Mouse (Mus musculus) embryonic facial prominence, embryonic 14.5 days (tissue): ENCODE data around the gene Spata2l. TPM values are rescaled to one million over a fixed set of nuclear protein-coding genes. Genes with fewer than 3 reads are reported as not detected.
"Not testable (repeated sequence)": the region's sequence is repeated elsewhere in the genome, so short reads cannot be mapped to it uniquely, and the experiment has no call there.

Experiments
- ATAC-seq: fragments of 200-750 bp; cut with Nextera tagmentation; 2 replicates; pipeline ENCODE4 v1.8.0; 2017; ENCODE audit warnings: low read depth, moderate number of reproducible peaks, moderate TSS enrichment
- DNase-seq: peaks from one replicate; pipeline ENCODE4 v3.0.0-alpha.2; 2015; ENCODE audit warnings: low spot score
- H3K27ac ChIP-seq: fragments of 300-500 bp; sonication (generic); replicated peaks from 2 replicates; pipeline ENCODE4 v1.5.1; 2014; ENCODE audit warnings: low read depth, mild to moderate bottlenecking, low read length, moderate library complexity
- H3K27me3 ChIP-seq: fragments of 300-500 bp; sonication (generic); replicated peaks from 2 replicates; pipeline ENCODE4 v1.6.1; 2014; ENCODE audit warnings: low read length; ENCODE audit not compliant: control insufficient read depth, insufficient read depth
- H3K36me3 ChIP-seq: fragments of 300-500 bp; sonication (generic); 2 replicates; pipeline ENCODE4 v1.6.1; 2014; ENCODE audit warnings: low read length, mixed read lengths; ENCODE audit not compliant: control insufficient read depth, insufficient read depth
- H3K4me1 ChIP-seq: fragments of 300-500 bp; sonication (generic); 2 replicates; pipeline ENCODE4 v1.6.1; 2014; ENCODE audit warnings: antibody characterized with exemption, low read length; ENCODE audit not compliant: control insufficient read depth, insufficient read depth
- H3K4me2 ChIP-seq: fragments of 300-500 bp; sonication (generic); 2 replicates; pipeline ENCODE4 v1.6.1; 2014; ENCODE audit warnings: low read depth, mild to moderate bottlenecking, low read length, moderate library complexity, mixed read lengths
- H3K4me3 ChIP-seq: fragments of 300-500 bp; sonication (generic); 2 replicates; pipeline ENCODE4 v1.5.1; 2014; ENCODE audit warnings: low read depth, mild to moderate bottlenecking, low read length
- H3K9ac ChIP-seq: fragments of 300-500 bp; sonication (generic); 2 replicates; pipeline ENCODE4 v1.6.1; 2014; ENCODE audit warnings: low read depth, mild to moderate bottlenecking, low read length, moderate library complexity, mixed read lengths
- H3K9me3 ChIP-seq: fragments of 300-500 bp; sonication (generic); 2 replicates; pipeline ENCODE4 v1.6.1; 2016; ENCODE audit warnings: low read length; ENCODE audit not compliant: control insufficient read depth
- WGBS: fragments of 180-500 bp; shearing (Covaris S2); extraction: QIAGEN DNeasy Blood & Tissue Kit; methylation state at CpG from one replicate; pipeline ENCODE4 v1.1.7; 2014; 5-methylcytosine and 5-hydroxymethylcytosine counted together
- polyA plus RNA-seq: library from polyadenylated mRNA; unstranded; fragments of >200 nt; fragmentation: Nextera tagmentation; extraction: Ambion mirVana; gene quantifications from 2 replicates; pipeline ENCODE4 v1.2.1, GENCODE M21; 2014

Spata2l gene
- polyA plus RNA-seq, 1 experiment from 2014 or later, result 4.9 TPM

- DNase-seq, result no peak
- no peak overlapping the region for H3K9ac ChIP-seq
- H3K36me3 ChIP-seq, result peaks cover 19% of the 10 kb centered on the region
- no peak overlapping the region for H3K4me3 ChIP-seq
- no peak overlapping the region for H3K27ac ChIP-seq
- 88% methylated on average over 5 of the region's 5 CpGs for WGBS
- no peaks in the 10 kb centered on the region for H3K9me3 ChIP-seq
- H3K4me1 ChIP-seq, result no peaks in the 10 kb centered on the region
- H3K4me2 ChIP-seq, result no peak overlapping the region
- H3K27me3 ChIP-seq, result no peaks in the 10 kb centered on the region
- no peak for ATAC-seq
Observed at GRCm38 (mm10) chr8:123274447-123274846, 38.4 kb upstream of the Spata2l start.

GRCm38 (mm10) chr8:123271901-123272300 is 35.9 kb upstream of the Spata2l start:
- no peak overlapping the region; the same call in 1 of the 2 replicates for H3K27ac ChIP-seq
- ATAC-seq (no peak), DNase-seq (no peak)
- H3K27me3 ChIP-seq, result no peaks in the 10 kb centered on the region
- WGBS, result 71% methylated on average over 4 of the region's 4 CpGs
- H3K4me2 ChIP-seq, result no peak overlapping the region
- H3K4me3 ChIP-seq, result no peak overlapping the region
- no peak overlapping the region for H3K9ac ChIP-seq
- no peaks in the 10 kb centered on the region for H3K9me3 ChIP-seq
- H3K4me1 ChIP-seq, result no peaks in the 10 kb centered on the region
- peaks cover 44% of the 10 kb centered on the region for H3K36me3 ChIP-seq

DNA sequence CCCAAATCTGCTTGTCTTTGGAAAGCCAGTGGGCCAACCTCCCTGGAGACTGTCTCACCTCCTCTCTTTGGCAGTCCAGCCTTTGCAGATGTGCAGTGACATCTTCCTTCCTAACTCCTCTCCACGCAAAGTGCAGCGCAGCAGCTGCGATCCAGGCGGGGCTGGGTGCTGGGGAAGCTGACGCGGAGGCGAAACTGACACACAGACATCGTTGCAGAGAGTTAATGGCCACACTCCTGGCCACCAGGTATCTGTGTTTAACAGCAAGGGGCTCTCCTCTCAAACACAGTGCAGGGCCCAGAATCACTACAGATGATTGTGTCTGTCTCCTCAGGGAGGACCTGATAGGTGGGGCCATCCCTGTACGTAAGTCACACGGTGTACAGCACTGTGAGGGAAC is 35.1 kb upstream of the Spata2l start:
- Histone ChIP-seq H3K27ac (no peak overlapping the region), H3K36me3 (peaks cover 52% of the 10 kb centered on the region), H3K9me3 (no peaks in the 10 kb centered on the region), H3K27me3 (no peaks in the 10 kb centered on the region), H3K4me3 (no peak overlapping the region), H3K4me2 (no peak overlapping the region), H3K4me1 (no peaks in the 10 kb centered on the region), H3K9ac (no peak overlapping the region)
- WGBS, result 87% methylated on average over 10 of the region's 10 CpGs
- ATAC-seq (no peak), DNase-seq (no peak)

- Histone ChIP-seq H3K4me1 (no peaks in the 10 kb centered on the region), H3K27ac (no peak overlapping the region), H3K36me3 (peaks cover 75% of the 10 kb centered on the region), H3K27me3 (no peaks in the 10 kb centered on the region), H3K9me3 (no peaks in the 10 kb centered on the region), H3K4me3 (no peak overlapping the region), H3K9ac (no peak overlapping the region), H3K4me2 (no peak overlapping the region)
- 0 out of 2 replicates have a peak, but pooled peaks have one; percentile 44 for ATAC-seq
- 68% methylated on average over 14 of the region's 14 CpGs for WGBS
- DNase-seq, result no peak
Observed at GRCm38 (mm10) chr8:123267926-123268656, 32.1 kb upstream of the Spata2l start.

DNA sequence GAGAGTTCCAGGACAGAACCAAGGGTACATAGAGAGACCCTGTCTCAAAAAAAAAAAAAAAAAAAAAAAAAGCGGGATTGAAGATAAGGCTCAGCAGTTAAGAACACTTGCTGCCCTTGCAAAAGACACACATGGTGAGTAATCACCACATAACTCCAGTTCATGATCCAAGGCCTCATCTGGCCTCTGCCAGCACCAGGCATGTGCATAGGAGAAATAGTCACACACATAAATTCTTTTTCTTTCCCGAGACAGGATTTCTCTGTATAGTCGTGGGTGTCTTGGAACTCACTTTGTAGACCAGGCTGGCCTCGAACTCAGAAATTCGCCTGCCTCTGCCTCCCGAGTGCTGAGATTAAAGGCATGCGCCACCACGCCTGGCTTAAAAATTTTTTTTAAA is 21.6 kb upstream of the Spata2l start:
- WGBS, result 92% methylated on average over 7 of the region's 8 CpGs
- not testable (repeated sequence) for DNase-seq

DNA sequence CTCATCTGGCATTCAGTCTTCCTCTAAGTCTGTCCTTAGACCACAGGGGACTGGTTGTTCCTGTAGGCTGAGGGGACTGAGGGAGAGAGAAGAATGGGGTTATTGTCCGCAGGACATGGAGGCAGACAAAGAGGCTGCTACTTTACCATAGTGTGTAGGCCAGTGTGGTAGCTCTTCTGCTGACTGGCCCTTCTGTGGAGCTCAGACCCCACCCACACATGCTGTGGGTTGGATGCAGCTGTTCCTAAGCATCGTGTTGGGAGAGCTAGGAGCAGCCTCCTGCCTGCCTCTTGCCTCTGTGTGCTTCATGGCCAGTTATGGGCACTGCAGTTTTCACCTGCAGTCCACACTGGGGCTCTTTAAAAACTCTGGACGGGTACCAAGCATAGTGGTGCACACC is 21.1 kb upstream of the Spata2l start:
- 59% methylated on average over 3 of the region's 3 CpGs for WGBS

More for the DNA sequence above, 21.6 kb upstream of the Spata2l start:
- ATAC-seq, H3K9me3 ChIP-seq, H3K27me3 ChIP-seq, H3K9ac ChIP-seq, H3K4me3 ChIP-seq, H3K4me2 ChIP-seq, H3K27ac ChIP-seq: not testable (repeated sequence)
- Histone ChIP-seq H3K4me1 (peaks cover 17% of the 10 kb centered on the region), H3K36me3 (peaks cover 60% of the 10 kb centered on the region; the same call in 1 of the 2 replicates)

DNA sequence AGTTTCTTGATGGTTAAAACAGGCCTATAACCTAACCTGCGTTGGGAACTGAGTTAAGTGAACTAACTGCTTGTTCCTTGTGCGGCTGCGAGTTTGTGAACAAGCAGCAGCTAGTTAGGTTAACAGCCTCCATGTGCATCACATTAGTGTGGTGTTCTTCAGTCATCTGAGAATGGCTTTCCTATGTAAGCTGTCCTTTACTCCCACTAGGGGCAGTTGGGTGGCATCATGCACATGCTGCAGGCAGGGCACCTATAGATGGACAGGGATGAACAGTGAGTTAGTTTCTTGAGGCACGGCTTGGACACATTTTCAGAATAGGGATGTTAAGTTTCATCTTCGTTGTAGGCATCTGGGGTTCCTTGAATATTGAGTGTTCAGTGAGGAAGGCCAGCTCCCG is 19.1 kb upstream of the Spata2l start:
- ATAC-seq (no peak), DNase-seq (no peak)
- Histone ChIP-seq H3K4me2 (peak overlapping the region; percentile 87), H3K4me3 (peak overlapping the region; percentile 94), H3K27me3 (no peaks in the 10 kb centered on the region), H3K36me3 (peaks cover 63% of the 10 kb centered on the region), H3K4me1 (peaks cover 17% of the 10 kb centered on the region), H3K27ac (no peak overlapping the region), H3K9ac (peak overlapping the region; percentile 88), H3K9me3 (no peaks in the 10 kb centered on the region)
- WGBS, result 65% methylated on average over 6 of the region's 6 CpGs

More for the DNA sequence above, 21.1 kb upstream of the Spata2l start:
- Histone ChIP-seq H3K4me2 (no peak overlapping the region), H3K27me3 (no peaks in the 10 kb centered on the region), H3K4me1 (peaks cover 17% of the 10 kb centered on the region), H3K27ac (0 out of 2 replicates have a peak overlapping the region, but pooled peaks have one; percentile 10), H3K36me3 (peaks cover 58% of the 10 kb centered on the region; the same call in 1 of the 2 replicates), H3K9ac (no peak overlapping the region), H3K9me3 (no peaks in the 10 kb centered on the region), H3K4me3 (no peak overlapping the region)
- DNase-seq (no peak), ATAC-seq (no peak)

GRCm38 (mm10) chr8:123254099-123254885 is 18.3 kb upstream of the Spata2l start, which contains the start of the genes Zfp276 and Vps9d1:
Zfp276 (plus strand) TSS chr8:123254195.
Vps9d1 (minus strand) TSS chr8:123254348.
- Histone ChIP-seq H3K27me3 (no peaks in the 10 kb centered on the region), H3K9me3 (no peaks in the 10 kb centered on the region), H3K4me3 (peak within 1 kb of the TSS; percentile 94), H3K27ac (peak within 1 kb of the TSS; percentile 72), H3K36me3 (peaks cover 63% of the 10 kb centered on the region), H3K9ac (peak within 1 kb of the TSS; percentile 88), H3K4me1 (peaks cover 17% of the 10 kb centered on the region), H3K4me2 (peak within 1 kb of the TSS; percentile 87)
- ATAC-seq (peak; percentile 97), DNase-seq (peak; percentile 90)
- WGBS, result 0% methylated on average over 17 of the region's 99 CpGs
